Mouse (Mus musculus) limb, embryonic 13.5 days (tissue): ENCODE data around the gene Ssh2. TPM values are rescaled to one million over a fixed set of nuclear protein-coding genes. Genes with fewer than 3 reads are reported as not detected.
A peak's percentile ranks its signal among the peaks of the same experiment; 100 is the strongest.

Experiments
- ATAC-seq: fragments of 200-750 bp; cut with Nextera tagmentation; 2 replicates; pipeline ENCODE4 v1.8.0; 2017; ENCODE audit warnings: low read depth, moderate number of reproducible peaks, moderate TSS enrichment; ENCODE audit not compliant: low FRiP score
- H3K27ac ChIP-seq: fragments of 300-500 bp; sonication (generic); 2 replicates; pipeline ENCODE4 v1.5.1; 2015; ENCODE audit warnings: inconsistent platforms, mild to moderate bottlenecking, moderate library complexity
- H3K27me3 ChIP-seq: fragments of 300-500 bp; sonication (generic); 2 replicates; pipeline ENCODE4 v1.6.1; 2015; ENCODE audit warnings: mild to moderate bottlenecking, inconsistent platforms
- H3K36me3 ChIP-seq: fragments of 300-500 bp; sonication (generic); 2 replicates; pipeline ENCODE4 v1.6.1; 2015; ENCODE audit warnings: inconsistent platforms, mild to moderate bottlenecking, moderate library complexity
- H3K4me1 ChIP-seq: fragments of 300-500 bp; sonication (generic); 2 replicates; pipeline ENCODE4 v1.6.1; 2015; ENCODE audit warnings: inconsistent platforms
- H3K4me2 ChIP-seq: fragments of 300-500 bp; sonication (generic); replicated peaks from 2 replicates; pipeline ENCODE4 v1.6.1; 2015; ENCODE audit warnings: inconsistent platforms, mild to moderate bottlenecking, moderate library complexity
- H3K4me3 ChIP-seq: fragments of 300-500 bp; sonication (generic); 2 replicates; pipeline ENCODE4 v1.5.1; 2015; ENCODE audit warnings: moderate library complexity, mild to moderate bottlenecking, inconsistent platforms
- H3K9ac ChIP-seq: fragments of 300-500 bp; sonication (generic); 2 replicates; pipeline ENCODE4 v1.6.1; 2015; ENCODE audit warnings: mild to moderate bottlenecking, inconsistent platforms
- H3K9me3 ChIP-seq: fragments of 300-500 bp; sonication (generic); 2 replicates; pipeline ENCODE4 v1.6.1; 2016; ENCODE audit warnings: inconsistent platforms
- WGBS: fragments of 180-500 bp; shearing (Covaris S2); methylation state at CpG from one replicate; pipeline ENCODE4 v1.1.7; 2015; 5-methylcytosine and 5-hydroxymethylcytosine counted together
- polyA plus RNA-seq: library from polyadenylated mRNA; unstranded; fragments of >200 nt; fragmentation: Nextera tagmentation; extraction: Ambion mirVana; gene quantifications from 2 replicates; pipeline ENCODE4 v1.2.1, GENCODE M21; 2015

The Ssh2 gene
- polyA plus RNA-seq, 1 experiment from 2014 or later = 8.6 TPM

- WGBS = 85% methylated on average over 3 of the region's 3 CpGs
- no peak overlapping the region for H3K9ac ChIP-seq
- no peak overlapping the region for H3K27ac ChIP-seq
- H3K4me3 ChIP-seq = no peak overlapping the region
- no peak overlapping the region for H3K4me2 ChIP-seq
- no peaks in the 10 kb centered on the region for H3K4me1 ChIP-seq
- no peak for ATAC-seq
- no peaks in the 10 kb centered on the region for H3K9me3 ChIP-seq
- H3K36me3 ChIP-seq = no peaks in the 10 kb centered on the region
- no peaks in the 10 kb centered on the region for H3K27me3 ChIP-seq
Observed at GRCm38 (mm10) chr11:77307205-77307604, 91.1 kb downstream of the Ssh2 start.

- ATAC-seq = no peak
- no peaks in the 10 kb centered on the region for H3K9me3 ChIP-seq
- H3K27ac ChIP-seq = no peak overlapping the region
- no peak overlapping the region for H3K4me2 ChIP-seq
- no peaks in the 10 kb centered on the region for H3K27me3 ChIP-seq
- no peak overlapping the region for H3K4me3 ChIP-seq
- H3K36me3 ChIP-seq = no peaks in the 10 kb centered on the region
- WGBS = 3% methylated on average over 1 of the region's 1 CpGs
- H3K9ac ChIP-seq = no peak overlapping the region
- H3K4me1 ChIP-seq = no peaks in the 10 kb centered on the region
Observed at GRCm38 (mm10) chr11:77308533-77308932, 92.4 kb downstream of the Ssh2 start.

GRCm38 (mm10) chr11:77317721-77318477 lies 101.8 kb downstream of the Ssh2 start:
- Histone ChIP-seq H3K9me3 (no peaks in the 10 kb centered on the region), H3K27me3 (no peaks in the 10 kb centered on the region), H3K27ac (no peak overlapping the region), H3K4me1 (no peaks in the 10 kb centered on the region), H3K36me3 (no peaks in the 10 kb centered on the region), H3K4me2 (no peak overlapping the region), H3K9ac (no peak overlapping the region), H3K4me3 (no peak overlapping the region)
- 54% methylated on average over 3 of the region's 3 CpGs for WGBS
- ATAC-seq = no peak

- H3K9ac ChIP-seq = no peak overlapping the region
- H3K4me2 ChIP-seq = no peak overlapping the region
- no peak overlapping the region for H3K27ac ChIP-seq
- H3K27me3 ChIP-seq = no peaks in the 10 kb centered on the region
- no peak overlapping the region for H3K4me3 ChIP-seq
- no peaks in the 10 kb centered on the region for H3K36me3 ChIP-seq
- ATAC-seq = no peak
- H3K9me3 ChIP-seq = no peaks in the 10 kb centered on the region
- H3K4me1 ChIP-seq = no peaks in the 10 kb centered on the region
Observed at GRCm38 (mm10) chr11:77318478-77319118, 102.5 kb downstream of the Ssh2 start.

GRCm38 (mm10) chr11:77321214-77321613 lies 105.1 kb downstream of the Ssh2 start:
- Histone ChIP-seq H3K9ac (no peak overlapping the region), H3K4me3 (no peak overlapping the region), H3K27me3 (no peaks in the 10 kb centered on the region), H3K36me3 (no peaks in the 10 kb centered on the region; the same call in 1 of the 2 replicates), H3K4me1 (no peaks in the 10 kb centered on the region), H3K27ac (no peak overlapping the region), H3K9me3 (no peaks in the 10 kb centered on the region), H3K4me2 (no peak overlapping the region)
- no peak for ATAC-seq
- 12% methylated on average over 1 of the region's 1 CpGs for WGBS

GRCm38 (mm10) chr11:77330529-77330928 lies 114.4 kb downstream of the Ssh2 start:
- Histone ChIP-seq H3K36me3 (peaks cover 9% of the 10 kb centered on the region), H3K9ac (no peak overlapping the region), H3K4me3 (no peak overlapping the region), H3K4me2 (no peak overlapping the region), H3K27ac (no peak overlapping the region), H3K27me3 (no peaks in the 10 kb centered on the region), H3K9me3 (no peaks in the 10 kb centered on the region), H3K4me1 (no peaks in the 10 kb centered on the region)
- 90% methylated on average over 2 of the region's 2 CpGs for WGBS
- ATAC-seq = no peak

- H3K36me3 ChIP-seq = no peaks in the 10 kb centered on the region
- no peak overlapping the region for H3K27ac ChIP-seq
- H3K4me2 ChIP-seq = peak overlapping the region; percentile 84
- no peaks in the 10 kb centered on the region for H3K27me3 ChIP-seq
- H3K4me3 ChIP-seq = no peak overlapping the region
- WGBS = 72% methylated on average over 4 of the region's 4 CpGs
- no peak for ATAC-seq
- H3K9ac ChIP-seq = no peak overlapping the region
- H3K9me3 ChIP-seq = no peaks in the 10 kb centered on the region
- peaks cover 9% of the 10 kb centered on the region; the same call in 1 of the 2 replicates for H3K4me1 ChIP-seq
Observed at GRCm38 (mm10) chr11:77347273-77347672, 131.2 kb downstream of the Ssh2 start.

GRCm38 (mm10) chr11:77348142-77348741 lies 132.2 kb downstream of the Ssh2 start:
- peak overlapping the region; percentile 63 for H3K4me3 ChIP-seq
- H3K36me3 ChIP-seq = no peaks in the 10 kb centered on the region
- no peaks in the 10 kb centered on the region for H3K9me3 ChIP-seq
- peaks cover 9% of the 10 kb centered on the region; the same call in 1 of the 2 replicates for H3K4me1 ChIP-seq
- WGBS = under 1% methylated on average over 54 of the region's 54 CpGs
- peak; percentile 95 for ATAC-seq
- H3K27ac ChIP-seq = no peak overlapping the region; the same call in 1 of the 2 replicates
- H3K4me2 ChIP-seq = peak overlapping the region; percentile 84
- peak overlapping the region; percentile 71 for H3K9ac ChIP-seq
- H3K27me3 ChIP-seq = no peaks in the 10 kb centered on the region

- Histone ChIP-seq H3K4me2 (peak overlapping the region; percentile 84), H3K4me3 (peak overlapping the region; percentile 63), H3K9me3 (no peaks in the 10 kb centered on the region), H3K4me1 (peaks cover 9% of the 10 kb centered on the region; the same call in 1 of the 2 replicates), H3K36me3 (no peaks in the 10 kb centered on the region), H3K27me3 (no peaks in the 10 kb centered on the region), H3K27ac (no peak overlapping the region), H3K9ac (no peak overlapping the region)
- ATAC-seq = no peak
- 17% methylated on average over 6 of the region's 6 CpGs for WGBS
Observed at GRCm38 (mm10) chr11:77348985-77349384, 132.9 kb downstream of the Ssh2 start.

GRCm38 (mm10) chr11:77349698-77350097 lies 133.6 kb downstream of the Ssh2 start:
- Histone ChIP-seq H3K4me1 (peaks cover 9% of the 10 kb centered on the region; the same call in 1 of the 2 replicates), H3K27ac (no peak overlapping the region), H3K36me3 (no peaks in the 10 kb centered on the region), H3K9me3 (no peaks in the 10 kb centered on the region), H3K4me3 (no peak overlapping the region), H3K4me2 (peak overlapping the region; percentile 84), H3K9ac (no peak overlapping the region), H3K27me3 (no peaks in the 10 kb centered on the region)
- ATAC-seq = no peak
- WGBS = 75% methylated on average over 2 of the region's 2 CpGs

GRCm38 (mm10) chr11:77355055-77355454 lies 139.0 kb downstream of the Ssh2 start:
- no peak overlapping the region for H3K27ac ChIP-seq

GRCm38 (mm10) chr11:77357839-77358238 lies 141.8 kb downstream of the Ssh2 start:
- no peak overlapping the region for H3K4me3 ChIP-seq
- H3K36me3 ChIP-seq = no peaks in the 10 kb centered on the region
- no peak overlapping the region for H3K27ac ChIP-seq
- H3K27me3 ChIP-seq = no peaks in the 10 kb centered on the region
- WGBS = 98% methylated on average over 1 of the region's 1 CpGs
- no peaks in the 10 kb centered on the region for H3K9me3 ChIP-seq
- ATAC-seq = no peak
- H3K4me1 ChIP-seq = no peaks in the 10 kb centered on the region
- H3K9ac ChIP-seq = no peak overlapping the region
- no peak overlapping the region for H3K4me2 ChIP-seq

More at GRCm38 (mm10) chr11:77355055-77355454, 139.0 kb downstream of the Ssh2 start:
- no peak overlapping the region for H3K9ac ChIP-seq
- H3K9me3 ChIP-seq = no peaks in the 10 kb centered on the region
- no peaks in the 10 kb centered on the region for H3K36me3 ChIP-seq
- H3K4me3 ChIP-seq = no peak overlapping the region
- H3K4me2 ChIP-seq = no peak overlapping the region
- ATAC-seq = no peak
- WGBS = 48% methylated on average over 3 of the region's 3 CpGs
- no peaks in the 10 kb centered on the region for H3K27me3 ChIP-seq
- H3K4me1 ChIP-seq = no peaks in the 10 kb centered on the region
